Mouse (Mus musculus): Measurements from ENCODE around the gene Chd2. TPM values are rescaled to one million over a fixed set of nuclear protein-coding genes. Genes with fewer than 3 reads are reported as not detected.

The Chd2 gene
- 48.6 and 52.4 TPM in 2 replicates for polyA plus RNA-seq (2015; fragmentation: Nextera tagmentation; extraction: Ambion mirVana)

DNA sequence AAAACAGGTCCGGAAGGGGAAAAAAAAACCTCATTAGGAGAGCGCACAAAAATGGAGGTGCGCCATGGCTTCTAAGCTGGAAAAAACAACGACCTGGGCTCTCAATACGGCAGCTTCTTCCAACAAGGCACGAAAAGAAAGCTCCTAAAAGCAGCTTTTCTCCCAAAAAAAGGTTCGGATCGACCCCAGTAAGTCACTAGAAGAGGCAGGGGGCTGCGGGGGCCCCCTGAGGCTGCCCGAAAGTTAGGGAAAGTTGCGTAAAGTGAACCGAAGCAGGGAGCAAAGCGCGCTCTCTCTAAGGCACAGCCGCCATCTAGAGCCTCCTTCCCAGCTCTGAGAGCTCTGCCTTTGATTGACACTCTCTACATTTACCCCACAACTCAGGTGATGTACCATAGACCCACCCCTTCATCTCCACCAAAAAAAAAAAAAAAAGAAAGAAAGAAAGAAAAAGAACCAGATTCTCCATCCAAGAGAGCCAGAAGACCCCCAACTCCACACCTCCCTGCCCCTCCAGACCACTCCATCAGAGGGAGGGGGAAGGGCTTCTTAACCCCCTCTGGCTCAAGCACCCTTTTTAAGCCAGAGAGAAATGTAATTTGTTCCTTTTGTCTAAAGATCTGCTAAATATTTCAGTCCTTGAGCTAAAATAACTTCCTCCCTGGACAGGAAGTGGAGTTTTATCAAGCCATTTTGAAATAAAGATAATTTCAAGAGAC lies at the start of gene Chd2:
Gene Chd2, minus strand, starts transcription at position 419 of the 719 bp plus-strand sequence.
- Histone ChIP-seq H3K36me3 (replicated peaks) (0 out of 2 replicates have a peak, but pooled peaks cover 3% of the 10 kb centered on the region), H3K27me3 (replicated peaks) (no peaks in the 10 kb centered on the region), H3K9ac (peak within 1 kb of the TSS; percentile 66), H3K4me2 (peak within 1 kb of the TSS; percentile 64), H3K27ac (peak within 1 kb of the TSS; percentile 95), H3K4me1 (peaks cover 12% of the 10 kb centered on the region), H3K9me3 (no peaks in the 10 kb centered on the region), H3K4me3 (peak within 1 kb of the TSS; percentile 62)
- ATAC-seq (replicated peaks) = no peak
- 1% methylated on average over 15 of the region's 15 CpGs for WGBS

DNA sequence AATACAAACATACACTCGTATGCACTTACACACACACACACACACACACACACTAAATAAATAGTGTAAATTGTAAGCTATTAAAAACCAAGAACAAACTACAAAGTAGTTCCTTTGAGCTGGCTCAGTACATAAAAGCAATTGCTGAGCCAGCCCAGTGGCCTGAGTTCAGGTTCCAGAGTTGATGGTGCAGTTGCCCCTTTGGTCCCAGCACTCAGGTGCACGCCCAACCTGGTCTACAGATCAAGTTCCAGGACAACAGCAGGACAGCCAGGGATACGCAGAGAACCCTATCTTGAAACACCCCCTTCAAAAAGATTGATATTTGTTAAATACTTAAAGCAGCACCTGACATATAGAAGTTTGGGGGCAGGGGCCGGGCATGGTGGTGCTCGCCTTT lies 49.1 kb upstream of the Chd2 start:
- Histone ChIP-seq H3K4me1 (peaks cover 24% of the 10 kb centered on the region), H3K36me3 (replicated peaks) (no peaks in the 10 kb centered on the region), H3K9me3 (no peaks in the 10 kb centered on the region), H3K27me3 (replicated peaks) (no peaks in the 10 kb centered on the region), H3K9ac (no peak overlapping the region), H3K4me3 (no peak overlapping the region), H3K4me2 (no peak overlapping the region), H3K27ac (no peak overlapping the region)
- no peak for ATAC-seq (replicated peaks)
- WGBS = over 99% methylated on average over 5 of the region's 5 CpGs

DNA sequence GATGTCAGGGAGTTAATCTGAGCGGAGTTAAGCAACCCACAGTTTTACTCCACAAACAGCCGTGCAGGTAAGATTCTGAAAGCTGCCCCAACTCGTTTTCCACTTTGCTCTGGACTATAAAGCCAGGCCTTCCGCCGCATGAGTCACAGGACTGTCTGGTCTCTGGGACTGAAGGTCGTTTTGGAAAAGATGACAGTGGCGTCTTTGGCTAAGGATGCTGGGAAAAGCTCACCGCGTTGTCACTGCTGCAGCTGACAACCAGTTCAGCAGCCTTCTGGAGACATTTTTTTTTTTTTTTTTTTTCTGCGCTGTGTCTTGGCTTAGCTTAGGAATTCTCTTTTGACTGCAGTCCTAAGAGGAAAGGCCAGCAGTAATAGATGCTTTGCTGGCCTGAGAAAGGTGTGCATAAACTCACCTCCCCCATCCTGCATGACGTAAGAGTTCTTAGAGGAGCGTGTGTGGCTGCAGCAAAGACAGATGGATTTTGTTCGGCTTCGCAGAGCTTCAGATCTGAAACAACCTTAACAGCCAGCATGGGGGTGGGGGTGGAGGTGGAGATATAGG lies 47.7 kb upstream of the Chd2 start:
- Histone ChIP-seq H3K36me3 (replicated peaks) (no peaks in the 10 kb centered on the region), H3K27me3 (replicated peaks) (no peaks in the 10 kb centered on the region), H3K9ac (peak overlapping the region; percentile 14; the same call in 1 of the 2 replicates), H3K4me1 (peaks cover 19% of the 10 kb centered on the region), H3K27ac (peak overlapping the region; percentile 75), H3K4me3 (no peak overlapping the region), H3K9me3 (no peaks in the 10 kb centered on the region), H3K4me2 (peak overlapping the region; percentile 34)
- peak; percentile 51 for ATAC-seq (replicated peaks)
- WGBS = 36% methylated on average over 14 of the region's 14 CpGs

DNA sequence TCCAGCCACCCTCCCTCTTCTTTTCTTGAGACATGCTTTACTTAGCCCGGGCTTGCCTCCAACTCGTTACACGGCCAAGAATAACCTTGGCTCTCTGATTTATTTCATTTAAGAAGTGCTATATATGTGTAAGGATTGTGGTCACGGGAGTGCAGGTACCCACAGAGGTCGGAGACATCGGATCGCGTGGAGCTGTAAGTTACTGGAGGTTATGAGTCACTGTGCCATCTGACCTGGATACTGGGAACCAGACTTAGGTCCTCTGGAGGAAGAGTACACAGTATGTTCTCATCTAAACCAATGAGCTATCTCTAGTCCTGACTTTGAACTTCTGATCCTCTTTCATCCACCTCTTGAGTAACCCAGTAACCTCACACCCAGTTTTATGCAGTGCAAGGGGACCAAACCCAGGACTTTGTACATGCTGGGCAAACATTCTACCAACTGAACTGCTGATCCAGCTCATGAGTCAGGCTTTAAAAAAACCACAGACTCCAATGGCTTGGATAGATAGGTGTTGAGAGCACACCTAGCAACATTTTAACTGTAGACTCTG lies 46.8 kb upstream of the Chd2 start:
- 90% methylated on average over 8 of the region's 8 CpGs for WGBS

DNA sequence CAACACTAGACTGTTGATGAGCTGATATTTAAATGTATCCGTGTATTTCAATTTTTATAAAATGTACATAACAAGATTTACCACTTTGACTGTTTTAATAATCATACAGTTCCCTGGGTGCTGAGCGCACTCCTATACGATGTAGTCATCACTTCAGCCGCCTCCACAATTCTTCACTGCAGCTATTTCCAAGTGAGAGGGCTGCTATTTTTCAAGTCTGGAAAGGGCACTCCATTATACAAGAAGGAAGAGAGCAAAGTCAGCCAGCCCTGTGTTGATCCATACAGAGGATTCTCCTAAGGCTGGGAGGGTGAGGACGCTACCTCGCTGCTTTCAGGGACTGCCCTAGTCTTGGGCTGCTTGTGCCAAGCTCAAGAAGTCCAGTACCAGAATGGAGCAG lies 45.1 kb upstream of the Chd2 start:
- no peak for ATAC-seq (replicated peaks)
- Histone ChIP-seq H3K27me3 (replicated peaks) (no peaks in the 10 kb centered on the region), H3K36me3 (replicated peaks) (no peaks in the 10 kb centered on the region), H3K4me2 (no peak overlapping the region), H3K4me1 (peaks cover 19% of the 10 kb centered on the region), H3K27ac (no peak overlapping the region), H3K9me3 (no peaks in the 10 kb centered on the region), H3K9ac (no peak overlapping the region), H3K4me3 (no peak overlapping the region)
- WGBS = 94% methylated on average over 6 of the region's 6 CpGs

More for the DNA sequence above, 46.8 kb upstream of the Chd2 start:
- ATAC-seq (replicated peaks) = 0 out of 2 replicates have a peak, but pooled peaks have one; percentile 5
- Histone ChIP-seq H3K4me1 (peaks cover 19% of the 10 kb centered on the region), H3K9me3 (no peaks in the 10 kb centered on the region), H3K4me2 (no peak overlapping the region), H3K4me3 (no peak overlapping the region), H3K27ac (no peak overlapping the region), H3K27me3 (replicated peaks) (no peaks in the 10 kb centered on the region), H3K9ac (no peak overlapping the region), H3K36me3 (replicated peaks) (no peaks in the 10 kb centered on the region)

DNA sequence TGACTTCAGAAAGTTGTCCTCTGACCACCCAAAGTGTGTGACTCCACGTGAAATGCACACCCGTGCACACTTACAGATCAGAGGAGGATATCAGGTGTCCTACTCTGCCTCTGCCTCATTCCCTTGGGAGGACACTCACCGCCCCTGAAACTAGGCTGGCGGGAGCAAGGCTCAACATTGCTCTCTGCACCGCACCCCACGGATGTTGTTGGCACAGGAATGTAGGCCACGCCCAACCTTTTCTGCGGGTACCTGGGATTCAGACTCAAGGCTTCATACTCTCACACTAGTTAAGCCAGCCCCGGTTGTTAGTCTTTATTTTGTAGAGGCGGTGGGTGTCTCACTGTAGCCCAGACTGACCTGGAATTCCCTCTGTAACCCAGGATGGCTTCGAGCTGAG lies 44.6 kb upstream of the Chd2 start:
- Histone ChIP-seq H3K36me3 (replicated peaks) (no peaks in the 10 kb centered on the region), H3K9ac (no peak overlapping the region), H3K4me3 (no peak overlapping the region), H3K4me1 (peaks cover 19% of the 10 kb centered on the region), H3K9me3 (no peaks in the 10 kb centered on the region), H3K27ac (no peak overlapping the region), H3K4me2 (no peak overlapping the region), H3K27me3 (replicated peaks) (no peaks in the 10 kb centered on the region)
- no peak for ATAC-seq (replicated peaks)
- 80% methylated on average over 11 of the region's 11 CpGs for WGBS

DNA sequence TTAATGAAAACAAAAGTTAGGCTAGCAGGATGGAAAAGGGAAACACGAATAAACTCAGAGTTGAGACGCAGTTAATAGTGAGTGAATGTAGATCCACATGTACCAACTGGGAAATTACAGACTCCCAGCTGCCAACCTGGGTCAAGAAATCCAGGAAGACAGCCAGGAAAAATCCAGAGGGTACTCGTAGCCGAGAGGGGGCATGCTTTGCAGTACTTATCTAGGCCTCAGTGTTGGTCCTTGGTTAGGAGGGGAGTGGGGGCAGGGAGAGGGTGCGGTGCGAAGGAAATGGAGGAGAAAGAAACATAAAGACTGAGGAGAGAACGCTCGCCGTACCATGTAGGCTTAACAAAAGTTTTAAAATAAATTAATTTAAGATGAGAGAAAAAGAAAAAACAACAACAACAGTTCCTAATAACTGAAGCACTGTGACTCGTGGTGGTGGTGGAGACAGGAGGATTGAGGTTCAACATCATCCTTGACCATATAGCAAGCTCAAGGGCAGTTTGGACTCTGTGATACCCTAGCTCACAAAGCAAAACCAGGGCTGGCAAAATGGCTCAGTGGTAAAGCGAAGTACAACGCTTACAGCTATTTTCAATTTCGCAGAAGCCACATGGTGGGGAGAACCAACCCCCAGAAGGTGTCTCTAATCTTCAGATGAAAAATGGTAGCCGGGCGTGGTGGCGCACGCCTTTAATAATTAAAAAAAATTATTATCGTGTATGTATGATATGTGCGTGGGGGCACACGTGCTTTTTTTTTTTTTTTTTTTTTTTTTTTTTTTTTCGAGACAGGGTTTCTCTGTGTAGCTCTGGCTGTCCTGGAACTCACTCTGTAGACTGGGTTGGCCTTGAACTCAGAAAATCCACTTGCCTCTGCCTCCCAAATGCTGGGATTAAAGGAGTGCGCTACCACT lies 43.7 kb upstream of the Chd2 start:
- Histone ChIP-seq H3K9me3 (no peaks in the 10 kb centered on the region), H3K36me3 (replicated peaks) (no peaks in the 10 kb centered on the region), H3K27ac (peak overlapping the region; percentile 70), H3K27me3 (replicated peaks) (no peaks in the 10 kb centered on the region), H3K9ac (no peak overlapping the region), H3K4me2 (no peak overlapping the region), H3K4me3 (no peak overlapping the region), H3K4me1 (peaks cover 19% of the 10 kb centered on the region)
- no peak for ATAC-seq (replicated peaks)
- 82% methylated on average over 22 of the region's 22 CpGs for WGBS

DNA sequence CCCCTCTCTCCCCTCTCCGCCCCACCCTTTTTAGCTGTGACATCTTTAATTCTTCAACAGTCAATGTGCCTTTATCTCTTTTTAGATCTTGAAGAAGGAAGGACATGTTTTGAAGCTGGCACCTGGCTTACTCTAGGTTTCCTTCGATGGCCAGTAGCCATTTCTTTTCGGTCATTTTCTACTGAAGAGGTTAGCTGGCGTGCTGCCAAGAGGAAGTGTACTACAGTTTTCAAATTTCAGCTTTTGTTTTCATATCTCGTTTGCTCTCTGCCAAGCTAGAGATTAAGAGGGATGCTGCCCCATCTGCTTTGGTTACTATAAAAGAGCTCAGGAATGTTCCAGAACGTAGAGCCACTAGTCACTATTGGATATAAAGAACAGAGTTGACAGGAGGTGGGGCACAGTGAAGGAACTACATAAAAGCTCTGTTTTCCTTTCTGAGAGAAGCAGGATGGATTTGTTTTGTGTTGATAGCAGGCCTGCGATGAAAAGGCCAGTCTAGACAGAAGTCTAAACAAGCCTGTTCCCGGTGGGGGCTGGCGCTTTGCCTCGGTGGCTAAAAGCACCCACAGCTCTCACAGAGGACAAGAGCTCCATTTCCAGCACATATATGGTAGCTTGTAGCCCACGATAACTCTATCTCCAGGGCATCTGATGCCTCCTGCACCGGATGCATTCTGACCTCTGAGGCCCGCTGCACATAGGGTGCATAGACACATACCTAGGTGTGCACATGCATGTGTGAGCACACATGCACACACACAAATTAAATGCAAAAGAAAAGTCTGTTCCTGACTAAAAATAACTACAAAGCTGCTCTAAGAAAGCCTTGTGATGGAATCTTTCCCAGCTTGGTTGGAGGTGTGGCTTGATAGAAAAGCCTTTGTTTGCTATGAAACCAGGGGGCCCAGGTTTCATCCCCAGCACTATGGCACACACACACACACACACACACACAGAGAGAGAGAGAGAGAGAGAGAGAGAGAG lies 42.7 kb upstream of the Chd2 start:
- Histone ChIP-seq H3K4me2 (peak overlapping the region; percentile 16; the same call in 1 of the 2 replicates), H3K9me3 (no peaks in the 10 kb centered on the region), H3K4me3 (no peak overlapping the region), H3K27ac (peak overlapping the region; percentile 70), H3K36me3 (replicated peaks) (no peaks in the 10 kb centered on the region), H3K9ac (no peak overlapping the region), H3K4me1 (peaks cover 16% of the 10 kb centered on the region), H3K27me3 (replicated peaks) (no peaks in the 10 kb centered on the region)
- peak; percentile 65 for ATAC-seq (replicated peaks)
- WGBS = 30% methylated on average over 13 of the region's 13 CpGs

DNA sequence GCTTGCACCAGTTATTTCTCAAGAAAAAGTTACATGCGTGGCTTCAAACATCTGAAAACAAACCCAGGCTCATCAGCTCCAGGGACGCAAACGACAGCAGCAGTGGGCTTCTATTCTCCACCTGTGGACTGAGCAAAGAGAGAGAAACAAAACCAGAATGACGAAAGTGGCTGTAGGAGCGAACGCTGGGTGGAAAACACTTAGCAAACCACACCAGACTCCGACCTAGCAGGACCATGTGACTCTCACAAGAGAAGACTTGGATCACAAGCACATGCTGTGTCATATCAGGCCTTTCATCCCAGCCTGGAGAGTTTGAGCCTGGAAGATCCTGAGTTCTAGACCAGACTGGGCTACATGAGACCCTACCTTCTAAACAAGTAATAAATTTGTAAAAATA lies 41.8 kb upstream of the Chd2 start:
- Histone ChIP-seq H3K4me3 (no peak overlapping the region), H3K27me3 (replicated peaks) (no peaks in the 10 kb centered on the region), H3K4me1 (peaks cover 11% of the 10 kb centered on the region), H3K9ac (no peak overlapping the region), H3K9me3 (no peaks in the 10 kb centered on the region), H3K4me2 (no peak overlapping the region), H3K36me3 (replicated peaks) (no peaks in the 10 kb centered on the region), H3K27ac (0 out of 2 replicates have a peak overlapping the region, but pooled peaks have one; percentile 70)
- whole genome bisulfite sequencing = 50% methylated on average over 7 of the region's 7 CpGs
- ATAC-seq (replicated peaks) = no peak

DNA sequence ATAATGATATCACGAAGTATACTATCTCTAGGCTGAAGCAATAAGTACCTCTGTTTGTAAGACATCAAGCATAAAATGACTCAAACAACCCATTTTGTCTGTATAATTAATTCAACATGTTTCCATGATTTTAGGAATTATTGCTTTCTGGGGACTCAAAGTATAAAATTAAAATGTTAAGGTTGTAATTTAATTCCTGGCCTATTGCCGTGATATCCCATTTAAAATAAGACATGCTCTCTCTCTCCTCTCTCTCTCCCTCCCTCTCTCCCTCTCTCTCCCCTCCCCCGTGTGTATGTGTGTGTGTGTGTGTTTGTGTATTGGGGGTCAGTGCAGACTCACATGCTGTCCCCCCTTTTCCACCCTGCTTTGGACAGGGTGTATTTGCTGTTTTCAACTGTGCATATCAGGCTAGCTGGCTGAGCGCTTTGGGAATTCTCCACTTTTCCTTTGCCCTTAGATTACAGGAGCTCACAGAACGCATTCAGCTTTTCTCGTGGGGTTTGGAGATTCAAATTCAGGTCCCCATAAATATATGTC lies 40.3 kb upstream of the Chd2 start:
- Histone ChIP-seq H3K27me3 (replicated peaks) (no peaks in the 10 kb centered on the region), H3K9ac (no peak overlapping the region), H3K4me2 (no peak overlapping the region), H3K36me3 (replicated peaks) (no peaks in the 10 kb centered on the region), H3K27ac (no peak overlapping the region), H3K4me3 (no peak overlapping the region), H3K4me1 (peaks cover 11% of the 10 kb centered on the region), H3K9me3 (no peaks in the 10 kb centered on the region)
- 60% methylated on average over 6 of the region's 6 CpGs for WGBS
- no peak for ATAC-seq (replicated peaks)
